Mouse (Mus musculus) forebrain, embryonic 15.5 days (tissue): ENCODE data around the gene Gm11084. TPM values are rescaled to one million over a fixed set of nuclear protein-coding genes. Genes with fewer than 3 reads are reported as not detected.
"Not testable (repeated sequence)": the region's sequence is repeated elsewhere in the genome, so short reads cannot be mapped to it uniquely, and the experiment has no call there.

ENCODE experiments used
- ATAC-seq: fragments of 200-750 bp; cut with Nextera tagmentation; replicated peaks from 2 replicates; pipeline ENCODE4 v1.8.0; 2017; ENCODE audit warnings: mild to moderate bottlenecking, moderate TSS enrichment, moderate library complexity
- H3K27ac ChIP-seq: fragments of 300-500 bp; sonication (generic); replicated peaks from 2 replicates; pipeline ENCODE4 v1.5.1; 2015; ENCODE audit warnings: mild to moderate bottlenecking, inconsistent platforms
- H3K27me3 ChIP-seq: fragments of 300-500 bp; sonication (generic); 2 replicates; pipeline ENCODE4 v1.6.1; 2015; ENCODE audit warnings: inconsistent platforms
- H3K36me3 ChIP-seq: fragments of 300-500 bp; sonication (generic); 2 replicates; pipeline ENCODE4 v1.6.1; 2015; ENCODE audit warnings: mild to moderate bottlenecking, inconsistent platforms
- H3K4me1 ChIP-seq: fragments of 300-500 bp; sonication (generic); 2 replicates; pipeline ENCODE4 v1.6.1; 2015; ENCODE audit warnings: inconsistent platforms
- H3K4me2 ChIP-seq: fragments of 300-500 bp; sonication (generic); replicated peaks from 2 replicates; pipeline ENCODE4 v1.6.1; 2015; ENCODE audit warnings: mild to moderate bottlenecking, inconsistent platforms
- H3K4me3 ChIP-seq: fragments of 300-500 bp; sonication (generic); 2 replicates; pipeline ENCODE4 v1.5.1; 2015; ENCODE audit warnings: mild to moderate bottlenecking, inconsistent platforms
- H3K9ac ChIP-seq: fragments of 300-500 bp; sonication (generic); replicated peaks from 2 replicates; pipeline ENCODE4 v1.6.1; 2015; ENCODE audit warnings: mild to moderate bottlenecking, inconsistent platforms
- H3K9me3 ChIP-seq: fragments of 300-500 bp; sonication (generic); 2 replicates; pipeline ENCODE4 v1.6.1; 2016; ENCODE audit warnings: inconsistent platforms
- WGBS: fragments of 180-500 bp; shearing (Covaris S2); methylation state at CpG from one replicate; pipeline ENCODE4 v1.1.7; 2015; ENCODE audit warnings: mixed read lengths; 5-methylcytosine and 5-hydroxymethylcytosine counted together
- polyA plus RNA-seq: library from polyadenylated mRNA; unstranded; fragments of >200 nt; fragmentation: Nextera tagmentation; extraction: Ambion mirVana; gene quantifications from 2 replicates; pipeline ENCODE4 v1.2.1, GENCODE M21; 2015

Gene Gm11084
- not detected in 2 replicates for polyA plus RNA-seq

DNA sequence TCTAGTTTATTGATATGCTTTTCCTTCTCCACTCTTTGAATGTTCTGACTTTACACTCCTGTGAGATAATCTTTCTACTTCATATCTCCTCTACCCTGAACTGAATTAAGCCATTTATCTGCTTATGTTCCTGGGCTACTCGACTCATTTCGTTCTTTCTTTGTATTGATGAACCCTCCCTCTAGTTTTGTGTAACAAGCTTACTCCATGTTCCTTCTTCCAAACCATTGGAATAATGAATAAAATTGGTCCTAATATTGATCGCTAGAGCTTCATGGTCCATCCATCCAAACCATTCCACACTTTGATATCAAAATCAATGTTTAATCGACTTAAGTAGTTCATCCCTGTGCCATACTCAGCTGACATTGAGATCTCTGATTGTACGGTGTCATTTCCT lies at the start of gene Gm11084:
TSS of gene Gm11084 (minus strand) at position 101 of the 400 bp plus-strand sequence.
- WGBS: 95% methylated on average over 5 of the region's 5 CpGs
- H3K9me3 ChIP-seq: no peaks in the 10 kb centered on the region
- no peak within 1 kb of the TSS for H3K4me2 ChIP-seq
- peaks cover 1% of the 10 kb centered on the region for H3K4me1 ChIP-seq
- H3K27me3 ChIP-seq: no peaks in the 10 kb centered on the region
- H3K27ac ChIP-seq: no peak within 1 kb of the TSS
- ATAC-seq: no peak
- no peaks in the 10 kb centered on the region for H3K36me3 ChIP-seq
- no peak within 1 kb of the TSS for H3K9ac ChIP-seq
- H3K4me3 ChIP-seq: no peak within 1 kb of the TSS

DNA sequence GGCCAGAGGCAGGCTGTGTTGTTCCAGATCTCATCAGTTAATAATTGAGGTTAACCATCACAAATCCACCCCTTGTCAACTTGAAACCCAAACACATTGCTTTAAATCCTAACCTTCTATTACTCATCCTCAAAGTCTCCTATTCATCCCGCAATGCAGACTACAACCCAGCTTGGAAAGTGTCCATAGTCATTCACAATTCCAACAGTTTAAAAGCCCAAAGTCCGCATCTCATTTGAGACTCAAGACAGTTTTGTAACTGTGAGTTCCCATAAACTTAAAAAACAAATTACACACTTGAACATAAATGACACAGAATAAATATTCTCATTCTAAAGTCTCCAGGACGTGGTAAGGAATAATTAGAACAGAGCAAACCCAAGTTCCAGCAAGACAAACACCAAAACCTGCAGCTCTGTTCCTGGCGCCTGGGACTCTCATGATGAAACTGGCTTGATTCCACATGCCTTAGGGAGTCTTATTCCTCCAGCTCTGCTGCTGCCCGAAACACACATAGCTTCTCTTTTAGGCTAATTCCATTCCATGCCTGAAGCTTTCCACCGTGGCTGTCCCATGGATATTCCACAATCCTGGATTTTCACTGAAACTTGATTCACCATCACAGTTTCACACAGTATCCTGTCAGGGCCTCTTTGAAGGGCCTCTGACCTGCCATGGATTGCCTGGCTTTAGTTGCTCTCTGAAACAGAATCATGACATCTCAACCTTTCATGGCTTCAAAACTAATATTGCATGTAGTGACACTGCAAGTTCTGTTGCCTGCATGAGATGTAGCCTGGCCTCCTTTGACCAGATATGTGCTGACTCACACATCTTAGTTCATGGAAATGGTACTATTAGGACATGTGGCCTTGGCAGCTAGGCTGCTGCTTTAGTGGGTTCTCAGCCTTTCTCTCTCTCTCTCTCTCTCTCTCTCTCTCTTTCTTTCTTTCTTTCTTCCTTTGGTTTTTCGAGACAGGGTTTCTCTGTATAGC lies 44.8 kb upstream of the Gm11084 start:
- Histone ChIP-seq H3K4me1 (no peaks in the 10 kb centered on the region), H3K9ac (no peak overlapping the region), H3K36me3 (no peaks in the 10 kb centered on the region), H3K27me3 (no peaks in the 10 kb centered on the region), H3K9me3 (no peaks in the 10 kb centered on the region), H3K4me2 (no peak overlapping the region), H3K27ac (no peak overlapping the region), H3K4me3 (no peak overlapping the region)
- ATAC-seq: no peak
- WGBS: 68% methylated on average over 7 of the region's 7 CpGs

DNA sequence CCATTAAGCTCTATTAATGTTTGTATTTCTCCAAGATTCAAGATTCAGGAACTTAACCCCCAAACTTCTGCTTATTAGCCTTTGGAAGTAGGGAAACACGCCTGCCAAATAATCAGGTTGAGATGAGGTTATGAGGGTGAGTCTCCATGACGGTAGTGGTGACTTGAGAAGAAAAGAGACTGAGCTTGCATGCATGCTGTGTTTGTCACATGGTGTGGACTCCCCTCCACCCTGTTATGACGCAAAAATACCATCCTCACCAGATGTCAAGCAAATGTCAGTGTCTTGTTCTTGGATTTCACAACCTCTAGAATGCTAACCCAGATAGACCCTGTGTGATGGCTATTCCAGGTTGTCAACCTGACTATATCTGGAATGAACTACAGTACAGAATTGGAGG lies 43.3 kb upstream of the Gm11084 start:
- H3K4me3 ChIP-seq: no peak overlapping the region
- no peaks in the 10 kb centered on the region for H3K9me3 ChIP-seq
- no peaks in the 10 kb centered on the region for H3K36me3 ChIP-seq
- 92% methylated on average over 3 of the region's 3 CpGs for WGBS
- H3K4me1 ChIP-seq: no peaks in the 10 kb centered on the region
- no peak overlapping the region for H3K9ac ChIP-seq
- no peak for ATAC-seq
- H3K27ac ChIP-seq: no peak overlapping the region
- no peaks in the 10 kb centered on the region for H3K27me3 ChIP-seq
- H3K4me2 ChIP-seq: no peak overlapping the region

DNA sequence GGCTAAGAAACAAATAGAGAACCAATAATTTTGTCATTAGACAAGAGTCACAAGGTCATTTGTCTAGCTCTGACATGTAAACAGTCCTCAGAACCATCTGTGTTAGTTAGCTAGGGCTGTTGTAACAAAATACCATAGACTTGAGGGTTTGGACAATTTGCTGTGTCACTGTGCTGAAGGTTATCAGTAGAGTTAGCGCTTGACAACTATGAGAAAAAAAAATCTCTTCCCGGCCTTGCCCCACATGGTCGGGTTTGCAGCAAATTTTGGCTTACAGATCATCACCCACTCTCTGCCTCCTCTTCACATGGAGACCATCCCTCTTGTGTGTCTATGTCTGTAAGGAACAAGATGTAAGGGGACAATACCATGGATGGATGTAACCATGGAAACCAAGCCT lies 41.5 kb upstream of the Gm11084 start:
- 88% methylated on average over 3 of the region's 3 CpGs for WGBS
- no peak overlapping the region for H3K27ac ChIP-seq

DNA sequence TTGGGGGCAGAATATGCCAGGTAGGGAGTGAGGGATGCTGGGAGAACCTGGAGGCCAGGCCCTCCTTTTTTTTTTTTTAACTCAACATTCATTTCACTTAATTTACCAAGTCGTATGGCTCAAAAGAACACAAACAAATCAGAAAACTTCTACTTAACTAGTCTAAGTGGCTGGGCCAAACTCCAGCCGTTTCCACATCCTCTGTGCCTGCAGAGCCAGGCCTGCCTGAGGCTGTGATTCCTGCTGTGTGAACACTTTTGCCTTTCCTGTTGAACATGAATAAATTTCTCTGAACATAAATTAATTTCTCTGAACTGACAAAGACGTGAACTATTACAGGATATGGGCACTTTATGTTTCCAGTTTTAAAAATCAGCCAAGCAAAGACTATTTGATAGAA lies 40.6 kb upstream of the Gm11084 start:
- 53% methylated on average over 3 of the region's 3 CpGs for WGBS
- no peaks in the 10 kb centered on the region for H3K4me1 ChIP-seq

More for the DNA sequence above, 41.5 kb upstream of the Gm11084 start:
- H3K4me3 ChIP-seq: no peak overlapping the region
- H3K9me3 ChIP-seq: no peaks in the 10 kb centered on the region
- H3K36me3 ChIP-seq: no peaks in the 10 kb centered on the region
- no peak overlapping the region for H3K4me2 ChIP-seq
- H3K4me1 ChIP-seq: no peaks in the 10 kb centered on the region
- ATAC-seq: no peak
- no peaks in the 10 kb centered on the region for H3K27me3 ChIP-seq
- H3K9ac ChIP-seq: no peak overlapping the region

DNA sequence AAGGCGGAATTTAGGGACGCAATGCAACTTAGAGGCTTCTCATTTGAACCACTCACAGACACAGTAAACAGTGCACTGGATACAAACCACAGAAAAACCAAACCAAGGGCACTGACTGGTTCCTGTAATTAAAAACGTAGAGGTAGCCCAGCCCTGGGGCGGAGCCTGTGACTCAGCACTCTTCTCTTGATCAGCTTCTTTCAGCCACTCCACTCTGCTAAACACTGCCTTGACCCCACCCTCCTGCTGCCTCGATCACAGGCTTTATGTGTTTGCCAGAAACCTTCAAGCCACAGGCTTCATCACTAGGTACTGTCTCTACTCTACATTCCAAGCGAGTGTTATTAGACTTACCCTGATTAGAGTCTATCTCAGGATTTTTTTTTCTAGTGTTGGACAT lies 37.3 kb upstream of the Gm11084 start:
- peaks cover 9% of the 10 kb centered on the region for H3K4me1 ChIP-seq
- H3K36me3 ChIP-seq: no peaks in the 10 kb centered on the region
- no peak for ATAC-seq
- 50% methylated on average over 6 of the region's 6 CpGs for WGBS
- H3K4me2 ChIP-seq: no peak overlapping the region
- H3K27ac ChIP-seq: no peak overlapping the region
- H3K4me3 ChIP-seq: no peak overlapping the region
- H3K9me3 ChIP-seq: no peaks in the 10 kb centered on the region
- H3K9ac ChIP-seq: no peak overlapping the region
- no peaks in the 10 kb centered on the region for H3K27me3 ChIP-seq

More for the DNA sequence above, 40.6 kb upstream of the Gm11084 start:
- Histone ChIP-seq H3K27ac (no peak overlapping the region), H3K4me2 (no peak overlapping the region), H3K4me3 (no peak overlapping the region), H3K9ac (no peak overlapping the region), H3K36me3 (no peaks in the 10 kb centered on the region), H3K9me3 (no peaks in the 10 kb centered on the region), H3K27me3 (no peaks in the 10 kb centered on the region)
- ATAC-seq: no peak

DNA sequence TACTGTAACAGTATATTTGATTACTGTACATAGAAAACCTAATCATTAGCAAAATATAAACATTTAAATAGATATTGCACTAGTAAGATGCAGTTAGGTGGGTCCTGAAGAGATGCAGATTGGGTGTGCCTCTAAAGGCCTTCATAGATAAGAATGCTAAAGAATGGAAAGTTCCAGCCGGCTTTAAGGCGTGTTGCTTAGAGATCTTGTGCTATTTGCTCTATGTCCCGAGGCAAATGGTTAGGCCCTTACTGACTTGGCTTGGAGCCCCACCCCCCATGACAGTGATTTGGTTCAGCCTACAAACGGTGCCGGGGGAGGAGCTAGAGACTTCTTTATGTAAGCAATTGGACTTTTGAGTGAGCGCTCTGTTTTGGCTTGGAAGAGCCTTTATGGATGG lies 34.5 kb upstream of the Gm11084 start:
- no peak for ATAC-seq
- H3K27ac ChIP-seq: no peak overlapping the region
- H3K4me3 ChIP-seq: no peak overlapping the region
- H3K27me3 ChIP-seq: no peaks in the 10 kb centered on the region
- no peaks in the 10 kb centered on the region for H3K36me3 ChIP-seq
- WGBS: 84% methylated on average over 6 of the region's 6 CpGs
- no peaks in the 10 kb centered on the region for H3K9me3 ChIP-seq
- no peak overlapping the region for H3K4me2 ChIP-seq
- H3K4me1 ChIP-seq: peaks cover 9% of the 10 kb centered on the region
- no peak overlapping the region for H3K9ac ChIP-seq

DNA sequence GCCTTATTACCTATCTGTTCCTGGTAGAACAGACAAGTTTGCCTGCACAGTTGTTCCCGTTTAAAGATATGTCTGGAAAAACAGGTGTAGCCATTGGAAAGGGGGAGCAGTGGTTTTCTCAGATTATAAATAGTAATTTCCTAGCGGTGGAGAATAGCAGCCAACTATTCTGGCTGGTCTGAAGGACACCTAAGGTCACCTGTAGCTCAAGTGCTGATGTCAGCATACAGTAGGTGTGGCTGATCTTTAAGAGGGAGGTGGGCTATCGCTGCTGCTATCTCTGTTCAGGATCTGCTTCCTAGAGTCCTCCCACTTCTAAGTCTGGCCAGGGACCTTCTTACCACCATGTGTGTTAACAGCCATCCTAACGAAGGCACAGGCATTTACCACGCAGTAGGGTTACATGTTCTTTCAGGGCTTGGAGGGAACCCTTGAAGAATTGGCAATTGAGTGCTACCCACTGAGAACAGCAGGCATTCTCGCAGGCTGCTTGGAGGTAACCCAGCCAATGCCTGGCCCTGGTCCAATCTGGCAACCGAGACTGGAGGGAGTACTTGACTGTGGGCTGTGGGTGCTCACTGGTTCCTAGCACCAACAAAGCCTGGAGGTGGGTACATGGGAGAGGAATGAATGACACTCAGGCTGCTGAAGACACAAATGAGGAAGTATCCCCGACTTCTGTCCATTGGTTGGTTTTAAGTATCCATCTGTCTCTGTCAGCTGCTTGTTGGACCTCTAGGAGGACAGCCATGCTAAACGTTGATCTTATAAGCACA lies 33.0 kb upstream of the Gm11084 start:
- Histone ChIP-seq H3K4me3 (no peak overlapping the region), H3K36me3 (no peaks in the 10 kb centered on the region), H3K9ac (no peak overlapping the region), H3K9me3 (no peaks in the 10 kb centered on the region), H3K4me1 (peaks cover 9% of the 10 kb centered on the region), H3K4me2 (no peak overlapping the region), H3K27ac (0 out of 2 replicates have a peak overlapping the region, but pooled peaks have one; percentile 5), H3K27me3 (no peaks in the 10 kb centered on the region)
- ATAC-seq: peak; percentile 82
- 53% methylated on average over 9 of the region's 9 CpGs for WGBS

DNA sequence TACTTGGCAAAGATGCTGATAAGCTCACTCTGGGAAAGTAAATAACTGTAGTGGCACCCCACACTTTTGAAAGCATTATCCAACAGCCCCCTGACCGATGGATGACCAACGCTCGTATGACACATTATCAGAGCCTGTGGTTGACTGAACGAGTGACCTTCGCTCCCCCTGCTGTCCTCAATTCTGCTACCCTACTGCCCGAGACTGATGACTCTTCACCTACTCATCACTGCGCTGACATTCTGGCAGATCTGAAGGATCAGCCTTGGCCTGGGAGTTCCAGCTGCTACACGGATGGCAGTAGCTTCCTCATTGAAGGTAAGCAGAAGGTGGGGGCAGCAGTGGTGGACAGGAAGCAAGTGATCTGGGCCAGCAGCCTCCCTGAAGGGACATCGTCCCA lies 27.5 kb upstream of the Gm11084 start:
- not testable (repeated sequence) for H3K36me3 ChIP-seq, H3K9ac ChIP-seq, ATAC-seq, H3K4me1 ChIP-seq, H3K4me3 ChIP-seq, H3K27ac ChIP-seq, H3K27me3 ChIP-seq, H3K4me2 ChIP-seq, H3K9me3 ChIP-seq
- WGBS: 90% methylated on average over 9 of the region's 9 CpGs

DNA sequence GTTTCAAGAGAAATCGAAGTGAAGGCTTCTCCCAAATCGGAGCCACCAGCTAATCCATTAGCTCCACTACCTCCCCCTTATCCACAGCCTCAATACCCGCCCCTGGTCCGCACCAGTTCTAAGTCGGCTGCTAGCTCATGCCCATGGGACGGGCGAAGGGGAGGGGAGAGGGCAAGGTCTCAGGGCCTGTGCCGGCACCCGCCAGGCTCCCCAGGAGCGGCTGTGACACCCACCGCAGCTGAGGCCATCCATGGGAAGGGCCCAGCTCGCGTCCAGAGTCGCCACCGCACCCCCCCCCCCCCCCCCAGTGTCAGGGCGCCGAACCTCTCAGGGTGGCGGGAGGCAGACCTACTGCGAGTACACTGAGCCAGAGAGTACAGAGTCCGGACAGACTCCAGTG lies 26.1 kb upstream of the Gm11084 start:
- H3K4me3 ChIP-seq: no peak overlapping the region
- no peaks in the 10 kb centered on the region for H3K36me3 ChIP-seq
- no peaks in the 10 kb centered on the region for H3K4me1 ChIP-seq
- no peak overlapping the region for H3K4me2 ChIP-seq
- no peak overlapping the region for H3K9ac ChIP-seq
- ATAC-seq: no peak
- 72% methylated on average over 20 of the region's 20 CpGs for WGBS
- H3K27me3 ChIP-seq: no peaks in the 10 kb centered on the region
- H3K9me3 ChIP-seq: no peaks in the 10 kb centered on the region
- H3K27ac ChIP-seq: no peak overlapping the region

DNA sequence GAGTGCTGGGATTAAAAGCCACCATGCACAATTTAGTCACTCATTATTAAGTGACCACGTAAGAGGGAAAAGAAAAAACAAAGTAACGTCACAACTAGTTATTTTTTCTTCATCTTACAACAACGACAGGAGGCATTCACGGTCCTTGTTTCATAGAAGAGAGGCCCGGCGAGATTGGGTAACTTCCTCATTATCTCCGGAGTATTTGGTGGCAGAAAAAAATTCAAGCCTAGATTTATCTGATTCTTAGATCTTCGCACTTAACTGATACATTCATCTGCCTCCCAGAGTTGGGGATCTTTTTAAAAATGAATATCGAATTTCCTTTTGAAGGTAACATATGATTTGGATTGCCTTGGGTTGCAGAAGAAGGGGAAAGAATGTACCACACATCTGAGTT lies 21.0 kb upstream of the Gm11084 start:
- Histone ChIP-seq H3K4me3 (no peak overlapping the region), H3K4me1 (peaks cover 19% of the 10 kb centered on the region), H3K27me3 (no peaks in the 10 kb centered on the region), H3K9me3 (no peaks in the 10 kb centered on the region), H3K9ac (no peak overlapping the region), H3K4me2 (no peak overlapping the region), H3K27ac (no peak overlapping the region), H3K36me3 (no peaks in the 10 kb centered on the region)
- WGBS: 95% methylated on average over 9 of the region's 9 CpGs
- no peak for ATAC-seq
